Mouse (Mus musculus) frontal cortex, adult 2 months (tissue): Measurements from ENCODE around the gene Ssxb10. TPM values are rescaled to one million over a fixed set of nuclear protein-coding genes. Genes with fewer than 3 reads are reported as not detected.
"Not testable (repeated sequence)": the region's sequence is repeated elsewhere in the genome, so short reads cannot be mapped to it uniquely, and the experiment has no call there.

Experiments
- DNase-seq, 2 experiments: peaks; one replicate each; pipeline ENCODE4 v3.0.0; 2022; ENCODE audit warnings: low spot score in 1 of 2; ENCODE audit errors: extremely low spot score in 1 of 2
- polyA plus RNA-seq: library from polyadenylated mRNA; depleted of rRNA; stranded (reverse); fragments of >200 nt; gene quantifications from 2 replicates; pipeline ENCODE4 v1.2.3, GENCODE M21; 2012; rRNA removed

Ssxb10 gene
- polyA plus RNA-seq: not detected in 2 replicates

GRCm38 (mm10) chrX:8327124-8327523 is at the start of gene Ssxb10:
Gene Ssxb10, plus strand, starts transcription at chrX:8327424.
- no peak for DNase-seq

GRCm38 (mm10) chrX:8288621-8289020 is 38.6 kb upstream of the Ssxb10 start:
- DNase-seq: no peak

GRCm38 (mm10) chrX:8309302-8309701 is 17.9 kb upstream of the Ssxb10 start:
- no peak for DNase-seq

GRCm38 (mm10) chrX:8314905-8315304 is 12.3 kb upstream of the Ssxb10 start:
- peak in 1 of 2 experiments; percentile 9 for DNase-seq

- not testable (repeated sequence) for DNase-seq
These were observed 39.5 kb downstream of the Ssxb10 start, which contains the start of gene Ssxb9 for GRCm38 (mm10) chrX:8366678-8367077. Gene Ssxb9, plus strand, starts transcription at chrX:8366978.

Other genes with a start within 250 kb of the Ssxb10 start
- 1.1 and 1.4 TPM in 2 replicates for gene Was, start 236.9 kb upstream of the Ssxb10 start, polyA plus RNA-seq
- 221 and 236 TPM in 2 replicates for gene Wdr13, start 194.5 kb upstream of the Ssxb10 start, polyA plus RNA-seq
- gene Rbm3, start 181.5 kb upstream of the Ssxb10 start, polyA plus RNA-seq: 216 and 235 TPM in 2 replicates
- gene Tbc1d25, start 151.2 kb upstream of the Ssxb10 start, polyA plus RNA-seq: 16.7 TPM in 2 replicates
- 20.0 and 22.7 TPM in 2 replicates for gene Ebp, start 133.9 kb upstream of the Ssxb10 start, polyA plus RNA-seq
- gene Porcn, start 120.9 kb upstream of the Ssxb10 start, polyA plus RNA-seq: 112 and 115 TPM in 2 replicates
- 28.2 and 28.4 TPM in 2 replicates for gene Ftsj1, start 75.0 kb upstream of the Ssxb10 start, polyA plus RNA-seq
- 10.3 and 12.2 TPM in 2 replicates for gene Slc38a5, start 56.3 kb upstream of the Ssxb10 start, polyA plus RNA-seq
- gene Ssxb9, start 39.6 kb downstream of the Ssxb10 start, polyA plus RNA-seq: not detected in 2 replicates
- gene Ssxb1, start 85.9 kb downstream of the Ssxb10 start, polyA plus RNA-seq: not detected in 2 replicates
- gene Ssxb2, start 134.3 kb downstream of the Ssxb10 start, polyA plus RNA-seq: not detected in 2 replicates
- not detected in 2 replicates for gene Gm14459, start 197.5 kb downstream of the Ssxb10 start, polyA plus RNA-seq
- gene Ssxb6, start 220.8 kb downstream of the Ssxb10 start, polyA plus RNA-seq: not detected in 2 replicates